Mouse (Mus musculus) cerebellum, postnatal 4 days (tissue): Measurements from ENCODE around the gene Unc80.
A peak's percentile ranks its signal among the peaks of the same experiment; 100 is the strongest.
"Not testable (repeated sequence)": the region's sequence is repeated elsewhere in the genome, so short reads cannot be mapped to it uniquely, and the experiment has no call there.

ENCODE experiments used
- DNase-seq, 2 experiments: peaks; one replicate each; pipeline ENCODE4 v3.0.0; 2022; ENCODE audit warnings: low spot score in 2 of 2, mixed read lengths in 1 of 2

The Unc80 gene

GRCm38 (mm10) chr1:66617188-66617587 is 149.0 kb downstream of the Unc80 start:
- no peak for DNase-seq

GRCm38 (mm10) chr1:66638177-66638576 is 170.0 kb downstream of the Unc80 start:
- no peak for DNase-seq

- no peak for DNase-seq
Observed at GRCm38 (mm10) chr1:66646894-66647293, 178.7 kb downstream of the Unc80 start.

- no peak for DNase-seq
Observed at GRCm38 (mm10) chr1:66649568-66649967, 181.4 kb downstream of the Unc80 start.

GRCm38 (mm10) chr1:66650006-66650405 is 181.8 kb downstream of the Unc80 start:
- DNase-seq = no peak

GRCm38 (mm10) chr1:66655119-66655746 is 187.1 kb downstream of the Unc80 start:
- DNase-seq = peak in 1 of 2 experiments; percentile 18

- no peak for DNase-seq
Observed at GRCm38 (mm10) chr1:66655747-66656119, 187.6 kb downstream of the Unc80 start.

GRCm38 (mm10) chr1:66671475-66671874 is 203.3 kb downstream of the Unc80 start:
- no peak for DNase-seq

GRCm38 (mm10) chr1:66672812-66673211 is 204.6 kb downstream of the Unc80 start:
- DNase-seq = no peak

GRCm38 (mm10) chr1:66677928-66678327 is 209.8 kb downstream of the Unc80 start:
- DNase-seq = no peak

- DNase-seq = no peak
Observed at GRCm38 (mm10) chr1:66678662-66679061, 210.5 kb downstream of the Unc80 start.

GRCm38 (mm10) chr1:66682974-66683373 is 214.8 kb downstream of the Unc80 start:
- DNase-seq = no peak

- DNase-seq = no peak
Observed at GRCm38 (mm10) chr1:66691772-66692171, 223.6 kb downstream of the Unc80 start.

GRCm38 (mm10) chr1:66692308-66692707 is 224.1 kb downstream of the Unc80 start:
- DNase-seq = no peak

GRCm38 (mm10) chr1:66692780-66693392 is 224.7 kb downstream of the Unc80 start:
- DNase-seq = no peak

GRCm38 (mm10) chr1:66694266-66694665 is 226.1 kb downstream of the Unc80 start:
- no peak for DNase-seq

- DNase-seq = no peak
Observed at GRCm38 (mm10) chr1:66695296-66695695, 227.1 kb downstream of the Unc80 start.

- DNase-seq = not testable (repeated sequence)
Observed at GRCm38 (mm10) chr1:66699630-66700029, 231.5 kb downstream of the Unc80 start.

GRCm38 (mm10) chr1:66700149-66700692 is 232.1 kb downstream of the Unc80 start:
- DNase-seq = no peak

GRCm38 (mm10) chr1:66700693-66701575 is 232.8 kb downstream of the Unc80 start, which contains the start of gene Rpe:
Gene Rpe, plus strand, starts transcription at chr1:66700831.
- peak; percentile 78 to 93 for DNase-seq

- no peak for DNase-seq
Observed at GRCm38 (mm10) chr1:66701576-66701940, 233.4 kb downstream of the Unc80 start.

- DNase-seq = no peak
Observed at GRCm38 (mm10) chr1:66702623-66703345, 234.6 kb downstream of the Unc80 start.
